15 mouse cellular contexts compared by ENCODE assay signal in the genomic region with DNA sequence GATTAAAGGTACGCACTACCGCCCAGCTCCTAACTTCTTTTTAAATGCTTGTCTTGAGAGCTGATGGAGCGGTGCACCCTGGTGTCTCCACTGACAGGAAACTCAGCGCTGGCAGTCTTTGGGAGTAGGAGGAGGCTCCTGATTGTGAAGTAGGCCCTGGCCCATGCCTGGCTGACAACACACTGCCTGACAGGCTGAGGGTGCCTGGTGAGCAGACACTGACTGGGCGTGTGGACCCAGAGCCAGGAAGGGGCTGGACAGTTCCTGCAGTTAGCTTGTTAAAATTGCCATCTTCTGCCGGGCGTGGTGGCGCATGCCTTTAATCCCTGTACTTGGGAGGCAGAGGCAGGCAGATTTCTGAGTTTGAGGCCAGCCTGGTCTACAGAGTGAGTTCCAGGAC.
"Had no signal": no experiment of that assay in that cellular context is flagged by ENCODE, and none has a peak within 500 bp of the region (broad histone marks: within the 10 kb centered on the region; RNA-seq: fewer than 3 reads in every experiment).

No protein-coding gene starts in this region.

- H3K4me2 ChIP-seq: liver, embryonic 11.5 days; liver, embryonic 13.5 days; liver, embryonic 15.5 days; lung, embryonic 14.5 days; midbrain, embryonic 13.5 days; neural tube, embryonic 12.5 days; stomach, embryonic 15.5 days had no signal

- DNase-seq: liver, embryonic 13.5 days; liver, postnatal 0 days; lung, embryonic 14.5 days; right cerebral cortex, postnatal 14 days; thymus, adult 2 months; thymus, postnatal 25 days; thymus, postnatal 4 days had no signal

- H3K27ac ChIP-seq: liver, embryonic 13.5 days; liver, embryonic 15.5 days; midbrain, embryonic 10.5 days; midbrain, embryonic 13.5 days; neural tube, embryonic 12.5 days; stomach, embryonic 15.5 days; stomach, postnatal 0 days had no signal

- H3K4me1 ChIP-seq: neural tube, embryonic 12.5 days; stomach, embryonic 15.5 days had no signal

- ATAC-seq: liver, postnatal 0 days; midbrain, embryonic 13.5 days; midbrain, embryonic 16.5 days had no signal

- H3K4me3 ChIP-seq: liver, embryonic 13.5 days; liver, embryonic 15.5 days; midbrain, embryonic 10.5 days; midbrain, embryonic 13.5 days; neural tube, embryonic 12.5 days; stomach, embryonic 15.5 days had no signal

- H3K9me3 ChIP-seq: liver, embryonic 13.5 days; liver, embryonic 15.5 days; midbrain, embryonic 10.5 days; midbrain, embryonic 13.5 days; neural tube, embryonic 12.5 days; stomach, embryonic 15.5 days had no signal

- H3K27me3 ChIP-seq: liver, embryonic 13.5 days; liver, embryonic 15.5 days; midbrain, embryonic 13.5 days; neural tube, embryonic 12.5 days; stomach, embryonic 15.5 days had no signal

- H3K36me3 ChIP-seq: liver, embryonic 13.5 days; liver, embryonic 15.5 days; midbrain, embryonic 10.5 days; midbrain, embryonic 13.5 days; neural tube, embryonic 12.5 days; stomach, embryonic 15.5 days had no signal

- H3K9ac ChIP-seq: liver, embryonic 13.5 days; liver, embryonic 15.5 days; liver, postnatal 0 days; lung, embryonic 14.5 days; midbrain, embryonic 13.5 days; neural tube, embryonic 12.5 days; stomach, embryonic 15.5 days had no signal
